Comparison of ENCODE assay signal across 23 mouse cellular contexts in the genomic region with DNA sequence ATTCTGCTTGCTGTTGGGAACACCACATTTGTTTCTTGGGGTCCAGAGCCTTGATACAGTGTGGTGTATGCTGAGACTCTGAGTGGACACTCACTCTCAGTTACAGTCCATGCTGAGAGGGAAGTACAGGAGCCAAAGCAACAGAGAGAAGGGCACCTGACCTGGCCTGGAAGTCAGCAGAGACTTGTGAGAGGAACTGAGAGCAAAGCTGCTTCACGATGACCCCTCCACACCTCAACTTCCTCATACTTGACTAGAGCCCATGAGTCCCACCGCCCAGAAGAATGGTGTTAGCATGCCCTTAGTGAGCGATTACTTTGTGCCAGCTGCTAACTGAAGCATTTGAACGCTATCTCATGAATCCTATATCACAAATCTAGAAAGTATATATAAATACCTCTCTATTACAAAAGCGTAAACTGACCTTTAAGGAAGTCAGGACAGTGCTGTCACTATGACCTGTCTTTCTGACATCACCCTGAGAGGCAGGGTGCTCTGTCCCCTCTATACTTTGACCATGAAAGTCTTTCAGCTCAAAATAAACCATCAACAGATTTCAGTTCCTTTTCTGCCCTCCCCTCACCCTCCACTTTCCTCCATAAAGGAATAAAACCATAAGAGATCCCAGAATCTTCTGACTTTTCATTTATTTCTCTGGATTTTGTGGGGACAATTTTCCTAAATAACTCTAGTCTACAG. TPM values are rescaled to one million over a fixed set of nuclear protein-coding genes. Genes with fewer than 3 reads are reported as not detected.
DNase-seq lines count a peak whose midpoint lies in the region; ATAC-seq lines count a peak whose summit lies in the region.
"Had no signal": no experiment of that assay in that cellular context is flagged by ENCODE, and none has a peak within 500 bp of the region (broad histone marks: within the 10 kb centered on the region; RNA-seq: fewer than 3 reads in every experiment).

No protein-coding gene starts in this region.

- no peaks in the 10 kb centered on the region for H3K36me3 ChIP-seq in neural tube, embryonic 15.5 days
- H3K36me3 ChIP-seq: embryonic facial prominence, embryonic 15.5 days; heart, embryonic 15.5 days; hindbrain, embryonic 12.5 days; intestine, embryonic 15.5 days; limb, embryonic 12.5 days; neural tube, embryonic 12.5 days; stomach, embryonic 15.5 days had no signal

- intact Hi-C loops in heart, postnatal 36 days (cut with DNase I) = no loop called here
- intact Hi-C loops in left cerebral cortex, postnatal 14 days (cut with DNase I) = no loop called here
- intact Hi-C loops in left cerebral cortex, postnatal 36 days (cut with DNase I) = no loop called here

- peak; percentile 99 for ATAC-seq in megakaryocyte, adult 5-6 weeks (ENCODE audit: poor library complexity, severe bottlenecking)
- ATAC-seq in neural tube, embryonic 15.5 days (ENCODE audit: low FRiP score) = no peak
- ATAC-seq: intestine, embryonic 15.5 days; midbrain, embryonic 16.5 days; Patski had no signal

- no peaks in the 10 kb centered on the region for H3K27me3 ChIP-seq in neural tube, embryonic 15.5 days (replicated peaks)
- H3K27me3 ChIP-seq: embryonic facial prominence, embryonic 15.5 days; heart, embryonic 15.5 days; hindbrain, embryonic 12.5 days; intestine, embryonic 15.5 days; neural tube, embryonic 12.5 days; stomach, embryonic 15.5 days had no signal

- H3K4me3 ChIP-seq in neural tube, embryonic 15.5 days (replicated peaks) = no peak overlapping the region
- H3K4me3 ChIP-seq: embryonic facial prominence, embryonic 15.5 days; heart, embryonic 15.5 days; hindbrain, embryonic 12.5 days; intestine, embryonic 15.5 days; limb, embryonic 12.5 days; neural tube, embryonic 12.5 days; stomach, embryonic 15.5 days had no signal

- WGBS in neural tube, embryonic 15.5 days = 93% methylated on average over 5 of the region's 5 CpGs

- H3K9me3 ChIP-seq in neural tube, embryonic 15.5 days (replicated peaks) = 0 out of 2 replicates have a peak, but pooled peaks cover 2% of the 10 kb centered on the region
- H3K9me3 ChIP-seq: embryonic facial prominence, embryonic 15.5 days; heart, embryonic 15.5 days; hindbrain, embryonic 12.5 days; intestine, embryonic 15.5 days; limb, embryonic 12.5 days; neural tube, embryonic 12.5 days; stomach, embryonic 15.5 days had no signal

- no peak overlapping the region for H3K27ac ChIP-seq in neural tube, embryonic 15.5 days (replicated peaks)
- H3K27ac ChIP-seq: embryonic facial prominence, embryonic 15.5 days; heart, embryonic 15.5 days; hindbrain, embryonic 12.5 days; intestine, embryonic 15.5 days; limb, embryonic 12.5 days; neural tube, embryonic 12.5 days; stomach, embryonic 15.5 days had no signal

- H3K4me1 ChIP-seq in neural tube, embryonic 15.5 days = no peaks in the 10 kb centered on the region
- H3K4me1 ChIP-seq: embryonic facial prominence, embryonic 15.5 days; heart, embryonic 15.5 days; hindbrain, embryonic 12.5 days; intestine, embryonic 15.5 days; limb, embryonic 12.5 days; neural tube, embryonic 12.5 days; stomach, embryonic 15.5 days had no signal

- DNase-seq in heart, adult 11 months = peak; percentile 95
- no peak for DNase-seq in heart, postnatal 36 days
- DNase-seq in left cerebral cortex, postnatal 14 days (ENCODE audit: low spot score in 2 of 2) = peak; percentile 12 to 28
- DNase-seq in left cerebral cortex, postnatal 36 days (ENCODE audit: low spot score in 2 of 2) = no peak
- DNase-seq in A20 (ENCODE audit: low read depth, low spot score) = peak; percentile 36
- no peak for DNase-seq in embryo, embryonic 10 days (ENCODE audit: low spot score)
- DNase-seq: cerebellum, adult 11-12 months; gastrocnemius, postnatal 36 days; kidney, postnatal 25 days; thymus, postnatal 25 days had no signal

- no peak overlapping the region for H3K4me2 ChIP-seq in neural tube, embryonic 15.5 days
- H3K4me2 ChIP-seq: embryonic facial prominence, embryonic 15.5 days; heart, embryonic 15.5 days; hindbrain, embryonic 12.5 days; intestine, embryonic 15.5 days; limb, embryonic 12.5 days; neural tube, embryonic 12.5 days; stomach, embryonic 15.5 days had no signal

- no peak overlapping the region for H3K9ac ChIP-seq in neural tube, embryonic 15.5 days (replicated peaks)
- H3K9ac ChIP-seq: embryonic facial prominence, embryonic 15.5 days; heart, embryonic 15.5 days; hindbrain, embryonic 12.5 days; intestine, embryonic 15.5 days; limb, embryonic 12.5 days; neural tube, embryonic 12.5 days; stomach, embryonic 15.5 days had no signal

RNA-seq across cellular contexts. Expression of gene Gm826, which starts 57.9 kb away (rescaled TPM):
- total RNA-seq in heart, postnatal 36 days (2021) = 1 to 10 TPM; 7.1 to 8.8 TPM
- total RNA-seq in left cerebral cortex, postnatal 14 days (2021) = not detected
- total RNA-seq in left cerebral cortex, postnatal 36 days (2021) = not detected
- 0.78 and 1.2 TPM in 2 replicates for total RNA-seq in megakaryocyte, adult 5-6 weeks (2015)
- total RNA-seq in megakaryocyte, adult 5-6 weeks (2017) = not detected in 2 replicates
- 0.42 TPM in 1 of 2 replicates, not detected in the other for polyA plus RNA-seq in neural tube, embryonic 15.5 days (2015; fragmentation: Nextera tagmentation; extraction: Ambion mirVana)
- polyA plus RNA-seq: brain, embryonic 14.5 days; forebrain, embryonic 11.5 days; hindbrain, embryonic 12.5 days; limb, embryonic 12.5 days; midbrain, embryonic 16.5 days had no signal

Comparison
In these comparisons a context has a peak if more than half of its experiments do, and no peak if none do; other contexts are left out.
1. DNase-seq: peak in heart, adult 11 months (single experiment), left cerebral cortex, postnatal 14 days (2 of 2) and A20 (single experiment); none in heart, postnatal 36 days (0 of 2), left cerebral cortex, postnatal 36 days (0 of 2) and embryo, embryonic 10 days (single experiment).